Mouse (Mus musculus) cerebellum, adult 2 months (tissue): ENCODE measurements around the gene Olfr1368.

Experiments used
- CTCF ChIP-seq: fragments of 200-500 bp; IDR thresholded peaks from 2 replicates; pipeline ENCODE4 v1.5.1; 2011; ENCODE audit warnings: low read depth, mild to moderate bottlenecking, control low read depth, low read length, moderate library complexity, borderline replicate concordance; ENCODE audit not compliant: insufficient read depth
- POLR2A ChIP-seq: fragments of 200-500 bp; IDR thresholded peaks from 2 replicates; pipeline ENCODE4 v1.6.1; 2011; ENCODE audit warnings: low read length, control low read depth, borderline replicate concordance; ENCODE audit not compliant: insufficient read depth

DNA sequence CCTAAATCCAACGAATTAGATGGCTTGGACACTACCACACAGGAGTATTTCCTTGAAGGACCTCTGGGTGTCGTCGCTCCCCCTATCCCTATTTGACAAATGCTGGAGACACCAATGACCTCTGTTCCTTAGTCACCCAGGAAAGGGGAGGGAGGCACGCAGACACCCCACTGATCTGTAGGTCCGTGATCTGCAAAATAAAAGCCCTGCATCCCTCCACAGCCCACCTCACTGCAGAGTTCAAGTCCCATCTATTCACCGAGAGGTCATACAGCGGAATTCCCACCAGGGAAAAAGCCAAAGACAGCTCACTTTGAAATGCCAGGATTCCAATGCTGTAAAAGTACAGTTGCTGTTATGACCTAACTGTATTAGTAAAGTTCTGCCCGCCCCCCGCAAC is 12.4 kb upstream of the Olfr1368 start:
- no peak for TF ChIP-seq POLR2A
- TF ChIP-seq CTCF, result no peak
